Comparison of ENCODE assay signal across 7 mouse cellular contexts in genomic region chr10:81545161-81545747, GRCm38 (mm10). TPM values are rescaled to one million over a fixed set of nuclear protein-coding genes. Genes with fewer than 3 reads are reported as not detected.
A peak's percentile ranks its signal among the peaks of the same experiment; 100 is the strongest.
DNase-seq lines count a peak whose midpoint lies in the region; ATAC-seq lines count a peak whose summit lies in the region.

Gna11 (minus strand) TSS chr10:81545190.

- WGBS in intestine, embryonic 16.5 days: under 1% methylated on average over 58 of the region's 59 CpGs
- WGBS in midbrain, embryonic 11.5 days: 2% methylated on average over 55 of the region's 59 CpGs

- peak within 1 kb of the TSS; percentile 99 for H3K4me3 ChIP-seq in intestine, embryonic 16.5 days (ENCODE audit: low read length)
- H3K4me3 ChIP-seq in midbrain, embryonic 11.5 days (ENCODE audit: low read depth, low read length): peak within 1 kb of the TSS; percentile 65

- intact Hi-C loops in left cerebral cortex, postnatal 36 days (cut with DNase I): loop anchor here (1.0 kb wide), 1 partner anchor 49 kb away; the partner anchor contains the start of gene Ncln

- H3K4me2 ChIP-seq in intestine, embryonic 16.5 days (ENCODE audit: low read depth, low read length): peak within 1 kb of the TSS; percentile 71
- H3K4me2 ChIP-seq in midbrain, embryonic 11.5 days: peak within 1 kb of the TSS; percentile 82

- peak within 1 kb of the TSS; percentile 99 for H3K9ac ChIP-seq in intestine, embryonic 16.5 days (ENCODE audit: low read depth, low read length)
- peak within 1 kb of the TSS; percentile 86 for H3K9ac ChIP-seq in midbrain, embryonic 11.5 days (ENCODE audit: low read length)

- H3K9me3 ChIP-seq in intestine, embryonic 16.5 days (ENCODE audit: control insufficient read depth, low read length): no peaks in the 10 kb centered on the region
- H3K9me3 ChIP-seq in midbrain, embryonic 11.5 days (ENCODE audit: control insufficient read depth, low read length): no peaks in the 10 kb centered on the region

- H3K27me3 ChIP-seq in intestine, embryonic 16.5 days (replicated peaks; ENCODE audit: control insufficient read depth, insufficient read depth, low read length): no peaks in the 10 kb centered on the region
- no peaks in the 10 kb centered on the region for H3K27me3 ChIP-seq in midbrain, embryonic 11.5 days (ENCODE audit: control insufficient read depth, insufficient read depth, low read length)

- H3K27ac ChIP-seq in intestine, embryonic 16.5 days (ENCODE audit: low read length): peak within 1 kb of the TSS; percentile 98
- peak within 1 kb of the TSS; percentile 80 for H3K27ac ChIP-seq in midbrain, embryonic 11.5 days (ENCODE audit: low read depth, low read length)

- peak; percentile 99 for DNase-seq in adrenal gland, adult 8-10 months
- DNase-seq in embryo, embryonic 9.5 days (ENCODE audit: extremely low spot score): peak; percentile 99
- DNase-seq in gastrocnemius, postnatal 4 days (ENCODE audit: low spot score in 2 of 2): peak; percentile 100
- DNase-seq in left cerebral cortex, postnatal 36 days (ENCODE audit: low spot score in 2 of 2): peak; percentile 100
- peak; percentile 100 for DNase-seq in midbrain, embryonic 11.5 days (ENCODE audit: low spot score, missing footprints)
- DNase-seq in skeletal muscle tissue, adult 2 months (ENCODE audit: low read depth, low spot score): peak; percentile 99

- peaks cover 46% of the 10 kb centered on the region for H3K4me1 ChIP-seq in intestine, embryonic 16.5 days (ENCODE audit: control insufficient read depth, insufficient read depth, low read length)
- peaks cover 23% of the 10 kb centered on the region for H3K4me1 ChIP-seq in midbrain, embryonic 11.5 days (ENCODE audit: control insufficient read depth, insufficient read depth, low read length)

- peak; percentile 85 for ATAC-seq in intestine, embryonic 16.5 days
- ATAC-seq in midbrain, embryonic 11.5 days (ENCODE audit: low FRiP score): peak; percentile 95

- H3K36me3 ChIP-seq in intestine, embryonic 16.5 days (ENCODE audit: control insufficient read depth, insufficient read depth, low read length): peaks cover 2% of the 10 kb centered on the region; the same call in 1 of the 2 replicates
- no peaks in the 10 kb centered on the region for H3K36me3 ChIP-seq in midbrain, embryonic 11.5 days (ENCODE audit: control insufficient read depth, insufficient read depth, low read length)

RNA-seq across cellular contexts. Expression of gene Gna11, which starts in this region (rescaled TPM):
- total RNA-seq in adrenal gland, adult 8-10 months (2022): 100 to 1,000 TPM in 2 of 4 experiments, 10 to 100 TPM in 2; 90.2 to 105 (median 98.1) TPM
- 10 to 100 TPM; 56.8 to 59.5 TPM for total RNA-seq in gastrocnemius, postnatal 4 days (2021)
- polyA plus RNA-seq in intestine, embryonic 16.5 days (2015; fragmentation: Nextera tagmentation; extraction: Ambion mirVana): 296 and 339 TPM in 2 replicates
- total RNA-seq in left cerebral cortex, postnatal 36 days (2021): 100 to 1,000 TPM; 103 to 115 TPM
- polyA plus RNA-seq in midbrain, embryonic 11.5 days (2014; fragmentation: Nextera tagmentation; extraction: Ambion mirVana): 55.8 and 59.3 TPM in 2 replicates

Comparison
In these comparisons a context has a peak if more than half of its experiments do, and no peak if none do; other contexts are left out.
1. Peak in every context shown above with its lines: DNase-seq, ATAC-seq, H3K4me3 ChIP-seq and H3K27ac ChIP-seq.